Mouse (Mus musculus): ENCODE measurements around the gene Gcn1l1. TPM values are rescaled to one million over a fixed set of nuclear protein-coding genes. Genes with fewer than 3 reads are reported as not detected.
A peak's percentile ranks its signal among the peaks of the same experiment; 100 is the strongest.

The Gcn1l1 gene
- total RNA-seq, 1 experiment from 2014 or later = 76.6 TPM

- DNase-seq = no peak
These were observed 91.6 kb downstream of the Gcn1l1 start for GRCm38 (mm10) chr5:115656677-115657076.

GRCm38 (mm10) chr5:115657234-115657633 lies 92.2 kb downstream of the Gcn1l1 start:
- DNase-seq = no peak

- DNase-seq = no peak
These were observed 93.3 kb downstream of the Gcn1l1 start for GRCm38 (mm10) chr5:115658352-115658751.

- peak; percentile 31 for DNase-seq
These were observed 97.6 kb downstream of the Gcn1l1 start for GRCm38 (mm10) chr5:115662658-115663057.

GRCm38 (mm10) chr5:115666366-115667065 lies 101.5 kb downstream of the Gcn1l1 start:
- no peak for DNase-seq

- DNase-seq = no peak
These were observed 102.2 kb downstream of the Gcn1l1 start for GRCm38 (mm10) chr5:115667210-115667609.

- no peak for DNase-seq
These were observed 102.8 kb downstream of the Gcn1l1 start for GRCm38 (mm10) chr5:115667894-115668293.

- DNase-seq = no peak
These were observed 103.9 kb downstream of the Gcn1l1 start for GRCm38 (mm10) chr5:115668986-115669385.

- no peak for DNase-seq
These were observed 104.9 kb downstream of the Gcn1l1 start for GRCm38 (mm10) chr5:115669974-115670373.

- no peak for DNase-seq
These were observed 105.4 kb downstream of the Gcn1l1 start for GRCm38 (mm10) chr5:115670406-115670805.

GRCm38 (mm10) chr5:115671846-115672245 lies 106.8 kb downstream of the Gcn1l1 start:
- DNase-seq = no peak

Small RNAs within 50 kb of the gene (microRNA-seq; reads per million reads assigned to microRNA genes)
- 0 to 0.34 reads per million in 2 experiments for gene Mir7029
- 0 reads per million in 2 experiments for gene Mir7030

Other genes starting within 250 kb of the Gcn1l1 start
- 74.5 and 77.0 TPM in 2 replicates for gene Srsf9, start 238.1 kb upstream of the Gcn1l1 start, total RNA-seq (2021)
- 21.6 and 22.9 TPM in 2 replicates for gene Gatc, start 224.1 kb upstream of the Gcn1l1 start, total RNA-seq (2021)
- 37.6 and 47.5 TPM in 2 replicates for gene Triap1, start 224.0 kb upstream of the Gcn1l1 start, total RNA-seq (2021)
- gene Cox6a1, start 216.3 kb upstream of the Gcn1l1 start, total RNA-seq (2021) = 1,153 and 1,399 TPM in 2 replicates
- gene Msi1, start 135.7 kb upstream of the Gcn1l1 start, total RNA-seq (2021) = 15.3 and 20.8 TPM in 2 replicates
- not detected in 2 replicates for gene Pla2g1b, start 99.0 kb upstream of the Gcn1l1 start, total RNA-seq (2021)
- 25.2 and 38.3 TPM in 2 replicates for gene Sirt4, start 80.5 kb upstream of the Gcn1l1 start, total RNA-seq (2021)
- gene Pxn, start 58.6 kb upstream of the Gcn1l1 start, total RNA-seq (2021) = 38.4 and 45.8 TPM in 2 replicates
- gene Rplp0, start 5.8 kb upstream of the Gcn1l1 start, total RNA-seq (2021) = 743 and 806 TPM in 2 replicates
- 65.7 and 67.8 TPM in 2 replicates for gene Rab35, start 66.7 kb downstream of the Gcn1l1 start, total RNA-seq (2021)
- 7.6 and 13.4 TPM in 2 replicates for gene Bicdl1, start 166.4 kb downstream of the Gcn1l1 start, total RNA-seq (2021)

Measured in adrenal gland, postnatal 25 days (tissue).